Mouse (Mus musculus): Measurements from ENCODE around the gene D1Pas1.

Gene D1Pas1

GRCm38 (mm10) chr1:187016116-187016515 lies 48.9 kb downstream of the D1Pas1 start:
- ChIA-PET POLR2A (interaction anchor here in 1 of 4 experiments (0.7 to 1.0 kb wide), 2 partner anchors 8 to 49 kb away, joined by 3 to 4 read pairs; no protein-coding TSS in a partner anchor), CTCF (interaction anchor here in 1 of 4 experiments (1.3 kb wide), 1 partner anchor 8 kb away, joined by 3 read pairs; no protein-coding TSS in a partner anchor)

GRCm38 (mm10) chr1:187020011-187020410 lies 52.8 kb downstream of the D1Pas1 start:
- POLR2A ChIA-PET: no interaction called here
- CTCF ChIA-PET: no interaction called here

Data from embryonic stem cell, embryonic (primary cell).